Mouse (Mus musculus) E14TG2a.4 (cell line): Measurements from ENCODE around the gene Krt9.

Experiments used
- CTCF ChIP-seq: conservative IDR thresholded peaks from 2 replicates; pipeline ENCODE4 v1.5.1; 2014; ENCODE audit warnings: low read length
- NANOG ChIP-seq: IDR thresholded peaks from 2 replicates; pipeline ENCODE4 v1.6.1; 2014; ENCODE audit warnings: borderline replicate concordance, low read length, mixed read lengths
- POU5F1 ChIP-seq: IDR thresholded peaks from 2 replicates; pipeline ENCODE4 v1.6.1; 2014; ENCODE audit warnings: low read length, borderline replicate concordance

GRCm38 (mm10) chr11:100198666-100199065 is 5.6 kb upstream of the Krt9 start:
- TF ChIP-seq CTCF, result no peak
- TF ChIP-seq POU5F1, result no peak
- no peak for TF ChIP-seq NANOG
